Mouse (Mus musculus) G1E (cell line): Measurements from ENCODE around the gene Arfgap2.

Experiments used
- CTCF ChIP-seq: IDR thresholded peaks from 2 replicates; pipeline ENCODE4 v1.5.1; 2012; ENCODE audit warnings: low read depth, low read length, inconsistent platforms, mixed read lengths
- GATA1 ChIP-seq: IDR thresholded peaks from 2 replicates; pipeline ENCODE4 v1.6.1; 2012; ENCODE audit warnings: borderline replicate concordance, low read length, inconsistent platforms, mixed read lengths
- TAL1 ChIP-seq: conservative IDR thresholded peaks from 2 replicates; pipeline ENCODE4 v1.6.1; 2012; ENCODE audit warnings: low read depth, low read length, inconsistent platforms, mixed read lengths

- TF ChIP-seq CTCF (no peak), GATA1 (no peak), TAL1 (no peak)
Measured at GRCm38 (mm10) chr2:91281366-91281765, 16.6 kb downstream of the Arfgap2 start.
